Mouse (Mus musculus) heart, postnatal 25 days (tissue): ENCODE results near the gene Saxo1. TPM values are rescaled to one million over a fixed set of nuclear protein-coding genes. Genes with fewer than 3 reads are reported as not detected.

Source experiments
- DNase-seq: peaks from one replicate; pipeline ENCODE4 v3.0.0; 2022; ENCODE audit warnings: low spot score
- intact Hi-C: fragments of 180-260 bp; cut with DNase I; formaldehyde crosslinking; loops from one replicate; pipeline ENCODE4 v1.15.1; 2025
- total RNA-seq, 2 experiments: library from RNA; stranded (reverse); gene quantifications; 2 replicates each; pipeline ENCODE4 v1.2.3; 2021

Saxo1 gene
- not detected for total RNA-seq

DNA sequence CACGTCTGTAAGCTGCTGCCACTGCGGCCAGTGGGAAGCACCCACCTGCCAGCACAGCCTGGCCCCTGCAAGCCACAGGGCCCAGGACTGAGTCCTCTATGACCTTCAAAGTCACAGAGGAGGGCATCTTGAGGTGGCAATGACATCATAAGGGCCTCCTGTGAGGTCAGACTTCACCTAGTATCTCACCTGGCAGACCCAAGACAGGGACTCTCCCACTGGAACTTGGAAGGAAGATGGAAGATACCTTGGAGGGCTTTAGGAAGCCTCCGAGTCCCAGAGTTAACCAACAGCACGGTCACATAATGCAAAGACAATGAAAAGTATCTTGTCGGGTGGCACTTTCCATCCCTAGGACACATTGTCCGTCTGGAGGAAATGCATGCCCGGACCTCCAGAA is at the start of gene Saxo1:
Gene Saxo1, minus strand, starts transcription at position 101 of the 400 bp plus-strand sequence.
- intact Hi-C loops: loop anchor here (10.0 kb wide), 1 partner anchor 533 kb away; no protein-coding TSS in a partner anchor
- DNase-seq: no peak

DNA sequence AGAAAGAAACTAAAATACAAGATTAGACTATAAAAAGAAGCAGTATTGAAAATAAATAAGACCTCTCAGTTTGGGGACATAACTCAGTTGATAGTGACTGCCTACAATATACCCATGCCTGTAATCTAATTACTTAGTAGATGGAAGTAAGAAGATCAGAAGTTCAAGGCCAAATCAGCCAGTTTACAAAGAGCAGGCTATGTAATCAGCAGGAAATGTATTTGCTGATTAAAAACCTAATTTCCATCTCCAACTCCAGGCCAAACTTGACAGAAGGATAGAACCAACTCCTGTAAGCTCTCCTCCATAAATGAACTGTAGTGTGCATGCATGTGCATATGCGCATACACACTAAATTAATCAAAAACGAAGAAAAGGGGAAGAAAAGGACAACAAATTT is 33.2 kb upstream of the Saxo1 start:
- no peak for DNase-seq
- intact Hi-C loops: loop anchor here (1.0 kb wide), 1 partner anchor 12 kb away; no protein-coding TSS in a partner anchor

DNA sequence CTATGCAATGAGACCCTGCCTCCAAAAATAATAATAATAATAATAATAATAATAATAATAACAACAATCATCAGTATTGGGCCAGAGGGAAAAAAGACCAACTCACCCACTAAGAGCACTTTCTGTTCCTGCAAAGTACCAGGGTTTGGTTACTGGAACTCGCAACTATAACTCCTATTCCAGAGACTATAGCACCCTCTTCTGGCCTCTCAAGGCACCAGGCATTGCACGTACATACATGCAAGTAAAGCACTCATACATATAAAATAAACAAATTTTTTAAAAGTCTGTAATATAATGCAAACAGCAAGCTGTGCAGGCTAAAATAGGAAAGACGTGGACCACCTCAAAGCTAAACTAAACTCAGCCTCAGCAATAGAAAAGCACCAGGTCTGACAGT is 30.1 kb upstream of the Saxo1 start:
- intact Hi-C loops: no loop called here
- no peak for DNase-seq

DNA sequence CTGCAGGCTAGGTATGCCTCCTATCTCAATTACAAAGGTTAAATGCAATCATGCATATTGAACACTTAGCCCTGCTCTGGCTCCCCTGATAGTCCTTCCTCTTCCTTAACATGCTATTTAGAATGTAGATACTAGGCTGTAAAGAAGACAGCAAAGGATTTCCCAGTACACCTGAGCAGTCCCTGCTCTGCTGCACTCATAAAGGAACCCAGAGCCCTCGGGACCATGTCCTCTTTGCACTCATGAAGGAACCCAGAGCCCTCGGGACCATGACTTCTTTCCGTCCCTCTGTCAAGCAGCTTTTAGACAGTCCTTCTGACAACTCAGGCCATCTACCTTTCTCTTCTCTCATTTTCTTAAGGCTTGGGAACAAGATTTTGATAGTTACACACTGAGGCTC is 22.5 kb upstream of the Saxo1 start:
- intact Hi-C loops: no loop called here
- DNase-seq: no peak

DNA sequence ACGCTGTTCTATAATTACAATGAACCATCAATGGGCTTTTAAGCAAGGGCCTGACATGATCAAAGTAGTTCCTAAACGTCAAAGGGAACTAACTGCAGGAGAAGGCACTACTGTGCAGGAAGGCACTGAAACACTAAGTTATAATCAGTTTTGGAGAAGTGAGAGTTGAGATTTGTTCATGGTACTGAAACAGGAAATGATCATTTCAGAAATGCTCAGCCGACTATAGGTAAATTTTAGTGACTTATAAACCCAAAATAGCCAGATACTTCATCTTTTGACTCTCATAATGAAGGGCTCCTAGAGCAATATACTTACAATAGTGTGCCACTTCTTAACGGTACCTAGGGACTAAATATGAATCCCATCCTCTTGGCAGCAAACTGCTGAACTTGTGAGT is 21.9 kb upstream of the Saxo1 start:
- no peak for DNase-seq
- intact Hi-C loops: no loop called here

DNA sequence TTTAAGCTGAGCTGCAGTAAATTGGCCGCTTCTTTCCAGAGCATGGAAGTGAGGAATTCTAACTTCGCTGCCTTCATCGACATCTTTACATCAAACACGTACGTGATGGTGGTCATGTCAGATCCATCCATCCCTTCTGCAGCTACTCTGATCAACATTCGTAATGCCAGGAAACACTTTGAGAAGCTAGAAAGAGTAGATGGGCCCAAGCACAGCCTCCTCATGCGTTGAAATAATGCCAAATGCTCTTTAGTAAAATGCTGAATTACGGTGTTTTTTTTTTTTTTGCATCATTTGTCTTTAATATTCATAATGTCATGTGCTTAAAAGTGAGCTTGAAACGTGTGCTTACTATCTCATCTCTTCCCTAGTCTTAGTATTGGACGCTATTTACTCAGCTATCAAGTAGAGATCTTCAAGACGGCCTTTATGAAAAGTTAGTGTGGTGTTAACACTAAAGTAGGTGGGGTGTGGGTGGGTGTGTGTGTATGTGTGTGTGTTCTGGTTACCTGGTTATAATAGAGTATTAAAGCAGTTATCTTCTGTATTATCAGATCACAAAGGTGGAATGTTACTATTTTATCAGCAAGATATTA is 18.6 kb upstream of the Saxo1 start:
- no peak for DNase-seq

DNA sequence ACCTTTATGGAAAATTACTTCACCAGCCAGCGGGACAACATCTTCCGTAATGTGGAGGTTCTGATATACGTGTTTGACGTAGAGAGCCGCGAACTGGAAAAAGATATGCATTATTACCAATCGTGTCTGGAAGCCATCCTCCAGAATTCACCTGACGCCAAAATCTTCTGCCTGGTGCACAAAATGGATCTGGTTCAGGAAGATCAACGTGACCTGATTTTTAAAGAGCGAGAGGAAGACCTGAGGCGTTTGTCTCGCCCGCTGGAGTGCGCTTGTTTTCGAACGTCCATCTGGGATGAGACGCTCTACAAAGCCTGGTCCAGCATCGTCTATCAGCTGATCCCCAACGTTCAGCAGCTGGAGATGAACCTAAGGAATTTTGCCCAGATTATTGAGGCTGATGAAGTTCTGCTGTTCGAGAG is 18.0 kb upstream of the Saxo1 start:
- intact Hi-C loops: loop anchor here (5.0 kb wide), 1 partner anchor 281 kb away; the partner anchor contains the start of gene Rps6
- no peak for DNase-seq

More for the DNA sequence above, 18.6 kb upstream of the Saxo1 start:
- intact Hi-C loops: loop anchor here (5.0 kb wide), 1 partner anchor 281 kb away; the partner anchor contains the start of gene Rps6

DNA sequence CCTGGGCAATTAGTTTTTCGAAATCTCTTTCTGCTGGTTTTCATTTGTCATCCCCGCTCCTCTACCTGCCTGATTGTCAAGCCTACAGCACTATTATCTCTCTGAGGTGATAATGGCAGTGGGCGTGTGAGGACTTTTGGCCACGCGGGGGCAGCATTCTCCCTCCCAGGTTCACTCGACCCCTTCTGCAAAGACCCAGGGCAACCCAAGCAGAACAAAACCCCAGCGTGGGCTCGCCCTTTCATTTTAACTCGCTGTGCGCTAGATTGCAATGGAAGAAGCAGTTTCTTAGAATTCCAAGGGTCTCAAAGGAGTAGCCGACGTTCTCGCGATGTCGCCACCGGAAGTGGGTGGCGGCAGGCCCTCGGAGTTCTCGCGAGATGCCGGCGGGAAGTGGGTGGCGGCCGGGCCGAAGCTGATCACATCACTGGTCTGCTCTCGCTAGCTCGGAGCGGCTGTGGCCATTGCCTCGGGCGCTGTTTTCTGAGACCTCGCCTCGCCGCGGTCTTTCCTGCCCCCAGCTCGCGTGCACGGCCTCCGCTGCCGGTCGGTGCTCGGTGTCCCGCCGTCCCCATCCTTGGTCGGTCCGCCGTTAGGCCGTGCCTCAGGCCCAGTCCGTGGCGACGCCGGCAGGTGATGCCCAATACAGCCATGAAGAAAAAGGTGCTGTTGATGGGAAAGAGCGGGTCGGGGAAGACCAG is 17.3 kb upstream of the Saxo1 start, which contains the start of gene Rraga:
Gene Rraga, plus strand, starts transcription at position 386 of the 701 bp plus-strand sequence.
- intact Hi-C loops: loop anchor here (1.0 to 5.0 kb wide), 2 partner anchors 122 to 282 kb away; partner anchors contain the start of gene Rps6

DNA sequence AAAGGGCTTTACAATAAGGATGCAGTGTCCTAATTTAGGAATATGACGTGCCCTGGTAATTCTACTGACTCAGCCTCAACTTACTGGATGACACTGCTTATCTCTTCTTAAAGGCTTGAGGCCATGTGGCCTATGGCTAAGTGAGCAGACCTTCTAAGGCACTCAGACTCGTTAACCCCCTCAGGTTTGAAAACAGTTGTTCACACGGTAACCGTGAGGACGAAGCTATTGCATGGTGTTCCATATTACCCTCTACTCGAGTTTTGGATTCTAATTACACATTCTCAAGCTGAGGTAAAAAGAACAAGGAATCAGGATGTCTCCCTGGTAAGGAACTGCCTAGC is 16.8 kb upstream of the Saxo1 start:
- intact Hi-C loops: loop anchor here (1.0 to 5.0 kb wide), 2 partner anchors 122 to 282 kb away; partner anchors contain the start of gene Rps6
- DNase-seq: no peak

More for the DNA sequence above, 17.3 kb upstream of the Saxo1 start, which contains the start of gene Rraga:
- peak; percentile 91 for DNase-seq

DNA sequence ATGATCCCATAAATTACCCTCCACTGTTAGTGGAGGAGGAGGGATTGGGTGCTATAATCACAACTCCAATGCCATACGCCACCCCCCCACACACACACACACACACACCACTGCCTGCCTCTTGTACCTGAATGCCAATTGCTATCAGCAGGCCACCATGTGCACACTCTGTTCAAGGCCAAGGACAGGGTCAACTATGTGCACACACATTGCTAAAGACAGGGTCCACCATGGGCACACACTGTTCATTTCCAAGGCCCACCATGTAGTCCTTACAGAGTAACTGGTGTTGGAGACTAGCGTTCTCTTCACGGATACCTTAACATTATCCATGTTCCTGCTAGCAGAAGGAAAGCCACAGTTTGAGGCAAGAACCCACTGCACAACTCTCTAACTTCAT is 2.9 kb upstream of the Saxo1 start:
- no peak for DNase-seq
- intact Hi-C loops: no loop called here

DNA sequence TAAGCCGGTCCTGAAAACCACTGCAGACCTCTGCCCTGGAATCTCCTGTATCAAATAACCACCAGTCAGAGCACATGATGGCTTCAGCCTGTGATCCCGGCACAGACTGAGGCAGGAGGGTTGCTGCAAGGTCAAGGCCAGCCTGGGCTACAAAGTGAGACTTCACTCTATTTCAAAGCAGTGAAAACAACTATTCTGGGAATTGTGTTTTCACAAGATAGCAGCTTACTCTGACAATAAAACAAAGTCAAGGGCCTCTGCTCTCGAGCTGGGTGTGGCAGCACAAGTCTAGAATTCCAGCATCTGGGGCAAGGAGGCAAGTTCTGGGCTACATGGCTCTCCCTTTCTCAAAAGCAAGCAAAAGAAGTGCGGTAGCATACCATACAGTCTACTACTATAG is 878 bp upstream of the Saxo1 start:
- intact Hi-C loops: loop anchor here (10.0 kb wide), 1 partner anchor 534 kb away; no protein-coding TSS in a partner anchor

DNA sequence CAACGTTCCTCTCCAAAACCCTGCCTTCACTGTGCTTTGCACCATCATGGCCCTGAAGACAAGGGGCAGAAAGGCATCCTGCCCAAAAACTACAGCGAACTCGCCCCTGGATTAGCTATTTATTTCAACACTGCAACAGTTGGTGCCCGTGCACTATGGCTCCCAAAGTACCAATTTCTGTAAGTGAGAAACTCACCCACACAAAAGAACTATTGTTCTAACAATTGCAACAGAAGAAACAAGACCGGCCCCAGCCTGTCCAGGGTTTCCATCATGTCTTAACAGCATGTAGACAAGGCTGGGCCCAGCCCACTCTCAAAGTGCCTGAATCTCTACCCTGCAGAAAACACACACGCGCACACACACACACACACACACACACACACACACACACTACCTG is 757 bp downstream of the Saxo1 start:
- DNase-seq: no peak
- intact Hi-C loops: loop anchor here (10.0 kb wide), 1 partner anchor 533 kb away; no protein-coding TSS in a partner anchor

More for the DNA sequence above, 878 bp upstream of the Saxo1 start:
- no peak for DNase-seq

DNA sequence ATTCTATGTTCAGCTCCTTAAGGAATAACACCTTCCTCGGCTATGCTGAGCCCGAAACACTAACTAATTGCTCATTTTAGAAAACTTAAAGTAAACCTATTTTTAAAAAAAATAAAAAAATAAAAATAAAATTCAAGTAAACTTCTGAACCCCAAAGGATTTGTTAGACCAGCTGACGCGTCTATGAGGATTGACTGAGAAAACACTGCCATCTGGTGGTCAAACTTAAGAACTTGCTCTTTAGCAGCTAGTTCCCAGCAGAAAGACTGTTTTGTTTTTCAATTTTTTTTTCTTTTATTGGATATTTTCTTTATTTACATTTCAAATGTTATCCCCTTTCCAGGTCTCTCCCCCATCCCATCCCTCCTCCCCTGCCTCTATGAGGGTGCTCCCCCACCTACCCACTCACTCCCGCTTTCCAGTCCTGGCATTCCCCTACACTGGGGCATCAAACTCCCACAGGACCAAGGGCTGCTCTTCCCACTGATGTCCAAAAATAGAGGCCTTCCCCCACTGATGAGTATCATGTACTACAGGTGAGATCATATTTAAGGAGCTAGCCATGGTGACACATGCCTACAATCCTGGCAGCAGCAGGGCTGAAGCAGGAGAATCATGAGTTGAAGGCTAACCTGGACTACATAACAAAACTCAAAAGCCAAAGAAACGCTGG is 3.0 kb downstream of the Saxo1 start:
- no peak for DNase-seq
- intact Hi-C loops: loop anchor here (2.0 to 10.0 kb wide), 2 partner anchors 530 to 724 kb away; no protein-coding TSS in a partner anchor

DNA sequence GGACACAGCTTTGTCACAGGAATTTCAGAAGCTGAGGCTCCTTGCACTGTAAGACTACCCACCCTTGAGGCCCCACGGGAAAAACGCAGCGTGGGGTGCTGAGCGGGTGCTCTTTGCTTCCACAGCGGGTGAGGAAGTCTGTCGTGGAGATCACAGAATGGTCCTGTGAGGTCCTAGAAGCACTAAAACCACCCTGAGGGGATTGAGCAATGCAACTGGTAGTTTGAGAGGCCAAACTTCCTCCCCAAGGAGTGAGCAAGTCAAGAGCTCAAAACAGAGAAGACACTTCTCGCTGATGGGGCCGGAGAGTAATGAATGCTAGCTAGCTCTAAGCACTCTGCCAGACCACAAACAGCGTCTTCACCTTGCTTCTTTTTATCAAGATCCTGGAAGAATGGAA is 9.8 kb downstream of the Saxo1 start:
- intact Hi-C loops: loop anchor here (10.0 kb wide), 1 partner anchor 504 kb away; no protein-coding TSS in a partner anchor
- no peak for DNase-seq

DNA sequence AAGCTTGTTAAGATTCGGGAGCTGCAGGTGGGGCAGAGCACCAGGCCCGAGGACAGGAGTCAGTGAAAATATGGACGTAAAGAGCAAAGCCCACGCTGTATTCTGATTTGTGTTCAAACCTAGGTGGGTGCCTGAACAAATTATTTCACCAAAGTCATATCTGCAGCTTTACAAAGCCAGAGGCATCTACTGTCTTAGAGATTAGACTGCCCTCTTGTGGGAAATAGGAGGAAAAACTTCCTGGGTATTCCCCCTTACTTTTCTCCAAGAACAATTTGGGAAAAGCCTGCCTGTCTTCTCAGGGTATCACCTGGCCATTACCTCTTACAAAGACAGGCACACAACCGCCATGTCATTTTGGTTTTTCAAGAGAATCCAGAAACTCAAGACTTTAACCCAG is 12.5 kb downstream of the Saxo1 start:
- intact Hi-C loops: loop anchor here (10.0 kb wide), 1 partner anchor 501 kb away; no protein-coding TSS in a partner anchor
- DNase-seq: no peak

DNA sequence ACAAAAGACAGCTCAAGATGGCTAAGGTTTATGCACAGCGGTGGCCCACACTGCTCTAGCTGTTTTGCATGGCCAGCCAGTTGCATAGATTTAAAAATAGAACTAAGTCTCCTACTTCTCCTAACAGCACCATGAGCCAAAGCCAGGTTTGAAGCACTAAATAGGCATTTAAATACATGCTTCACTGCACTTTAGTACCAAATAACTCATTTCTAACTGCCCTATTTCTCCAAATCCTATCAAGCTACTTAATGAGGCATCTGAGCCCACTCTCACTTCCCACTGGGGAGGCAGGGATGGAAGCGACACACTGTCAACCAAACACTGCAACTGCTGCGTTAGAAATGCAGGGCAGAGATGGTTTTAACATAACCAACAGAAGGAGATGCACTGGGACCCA is 14.1 kb downstream of the Saxo1 start:
- DNase-seq: no peak
- intact Hi-C loops: loop anchor here (5.0 to 10.0 kb wide), 2 partner anchors 57 to 499 kb away; no protein-coding TSS in a partner anchor

DNA sequence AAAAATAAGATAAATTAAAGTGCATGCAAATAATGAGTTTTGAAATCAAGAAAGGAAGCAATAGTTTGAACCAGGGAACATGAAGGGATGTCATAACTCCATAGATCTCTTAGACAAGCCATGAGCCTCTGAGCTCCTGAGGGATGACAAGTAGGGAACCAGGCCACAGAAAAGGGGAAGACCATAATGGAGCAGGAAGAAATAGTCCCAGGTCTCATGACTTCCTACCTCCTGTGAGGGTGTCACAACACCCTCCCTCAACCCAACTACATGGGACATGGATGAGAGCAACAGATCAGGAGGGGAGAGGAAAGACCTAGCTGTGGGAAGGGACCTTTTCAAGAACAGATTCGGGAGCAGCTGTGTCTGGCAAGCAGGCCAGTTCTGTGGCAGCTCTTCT is 16.6 kb downstream of the Saxo1 start:
- intact Hi-C loops: loop anchor here (5.0 to 10.0 kb wide), 2 partner anchors 54 to 497 kb away; no protein-coding TSS in a partner anchor
- DNase-seq: no peak

DNA sequence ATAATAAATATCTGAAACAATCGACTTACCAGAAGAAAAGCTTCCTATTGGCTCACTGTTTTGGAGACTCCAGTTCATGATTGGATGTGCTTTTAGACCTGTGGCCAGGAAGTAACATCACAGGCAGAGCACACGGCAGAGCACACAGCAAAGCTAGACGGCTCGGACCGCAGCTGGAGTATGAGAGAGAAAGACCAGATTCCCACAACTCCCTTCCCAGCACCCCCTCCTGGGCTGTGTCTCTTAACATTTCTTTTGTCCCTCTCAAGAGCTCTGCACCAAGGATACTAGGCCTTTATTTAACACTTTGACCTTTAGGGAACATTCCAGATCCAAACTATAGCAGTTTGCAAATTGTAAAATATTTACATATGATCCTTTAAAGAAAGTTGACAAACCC is 19.2 kb downstream of the Saxo1 start:
- intact Hi-C loops: loop anchor here (5.0 kb wide), 1 partner anchor 37 kb away; no protein-coding TSS in a partner anchor
- no peak for DNase-seq

DNA sequence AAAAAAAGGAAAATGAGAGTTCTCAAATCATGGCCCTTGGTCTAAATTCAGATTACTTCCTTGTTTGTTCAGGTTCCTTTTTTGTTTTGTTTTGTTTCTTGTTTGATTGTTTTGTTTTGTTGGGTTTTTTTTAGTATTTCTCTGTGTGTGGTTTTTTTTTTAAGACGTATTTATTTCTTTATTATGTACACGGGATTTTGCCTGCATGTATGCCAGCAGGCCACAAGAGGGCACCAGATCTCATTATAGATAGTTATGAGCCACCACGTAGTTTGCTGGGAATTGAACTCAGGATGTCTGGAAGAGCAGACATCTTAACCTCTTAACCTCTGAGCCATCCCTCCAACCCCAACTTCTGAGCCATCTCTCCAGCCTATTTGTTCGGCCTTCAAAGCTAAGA is 20.2 kb downstream of the Saxo1 start:
- intact Hi-C loops: loop anchor here (5.0 kb wide), 1 partner anchor 36 kb away; no protein-coding TSS in a partner anchor
- no peak for DNase-seq

DNA sequence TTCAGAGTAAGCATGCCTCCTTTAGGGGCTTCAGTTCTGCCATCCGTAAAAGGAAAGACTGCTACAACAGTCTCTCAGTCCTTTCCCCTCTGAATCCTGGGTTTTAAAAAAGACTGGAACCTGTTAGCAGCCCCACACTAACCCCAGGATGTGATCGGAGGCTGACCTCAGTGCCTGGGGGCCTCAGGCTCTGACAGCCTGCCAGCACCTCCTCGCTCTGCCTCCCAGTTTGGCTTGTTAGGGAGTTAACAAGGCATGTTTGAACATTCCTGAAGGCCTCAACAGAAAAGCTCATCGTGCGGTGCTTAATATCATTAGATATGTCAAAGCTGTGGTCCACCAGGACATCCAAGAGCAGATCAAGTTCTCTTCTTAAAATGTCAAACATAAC is 24.0 kb downstream of the Saxo1 start:
- no peak for DNase-seq
- intact Hi-C loops: no loop called here
